Mouse (Mus musculus) limb, embryonic 14.5 days (tissue): ENCODE results near the gene Qars. TPM values are rescaled to one million over a fixed set of nuclear protein-coding genes. Genes with fewer than 3 reads are reported as not detected.

Source experiments
- ATAC-seq: fragments of 200-750 bp; cut with Nextera tagmentation; 2 replicates; pipeline ENCODE4 v1.8.0; 2017; ENCODE audit warnings: low read depth, moderate number of reproducible peaks, moderate TSS enrichment; ENCODE audit not compliant: low FRiP score
- DNase-seq: peaks from one replicate; pipeline ENCODE4 v3.0.0-alpha.2; 2015; ENCODE audit warnings: low spot score
- H3K27ac ChIP-seq: fragments of 300-500 bp; sonication (generic); replicated peaks from 2 replicates; pipeline ENCODE4 v1.5.1; 2014; ENCODE audit warnings: low read depth, mild to moderate bottlenecking, low read length, moderate library complexity, mixed read lengths
- H3K27me3 ChIP-seq: fragments of 300-500 bp; sonication (generic); 2 replicates; pipeline ENCODE4 v1.6.1; 2014; ENCODE audit warnings: low read length, mixed read lengths; ENCODE audit not compliant: control insufficient read depth, insufficient read depth
- H3K36me3 ChIP-seq: fragments of 300-500 bp; sonication (generic); 2 replicates; pipeline ENCODE4 v1.6.1; 2014; ENCODE audit warnings: mild to moderate bottlenecking, low read length, moderate library complexity, mixed read lengths; ENCODE audit not compliant: control insufficient read depth, insufficient read depth
- H3K4me1 ChIP-seq: fragments of 300-500 bp; sonication (generic); 2 replicates; pipeline ENCODE4 v1.6.1; 2014; ENCODE audit warnings: antibody characterized with exemption, low read length, mixed read lengths; ENCODE audit not compliant: control insufficient read depth, insufficient read depth
- H3K4me2 ChIP-seq: fragments of 300-500 bp; sonication (generic); replicated peaks from 2 replicates; pipeline ENCODE4 v1.6.1; 2014; ENCODE audit warnings: low read depth, mild to moderate bottlenecking, low read length, moderate library complexity; ENCODE audit not compliant: severe bottlenecking
- H3K4me3 ChIP-seq: fragments of 300-500 bp; sonication (generic); replicated peaks from 2 replicates; pipeline ENCODE4 v1.5.1; 2014; ENCODE audit warnings: low read length
- H3K9ac ChIP-seq: fragments of 300-500 bp; sonication (generic); 2 replicates; pipeline ENCODE4 v1.6.1; 2014; ENCODE audit warnings: mild to moderate bottlenecking, low read depth, low read length, moderate library complexity; ENCODE audit not compliant: severe bottlenecking
- H3K9me3 ChIP-seq: fragments of 300-500 bp; sonication (generic); 2 replicates; pipeline ENCODE4 v1.6.1; 2016; ENCODE audit warnings: low read length; ENCODE audit not compliant: control insufficient read depth
- POLR2A ChIP-seq: fragments of 200-500 bp; IDR thresholded peaks from 2 replicates; pipeline ENCODE4 v1.8.0; 2012; ENCODE audit warnings: inconsistent platforms, mild to moderate bottlenecking, moderate library complexity, borderline replicate concordance; ENCODE audit not compliant: insufficient read depth, insufficient read length; ENCODE audit errors: extremely low read depth
- WGBS: fragments of 180-500 bp; shearing (Covaris S2); extraction: QIAGEN DNeasy Blood & Tissue Kit; methylation state at CpG from one replicate; pipeline ENCODE4 v1.1.7; 2014; 5-methylcytosine and 5-hydroxymethylcytosine counted together
- polyA plus RNA-seq, 2 experiments: library from polyadenylated mRNA; depleted of rRNA in 1 of 2; stranded (reverse) in 1 of 2; unstranded in 1 of 2; fragments of >200 nt; fragmentation: Nextera tagmentation in 1 of 2; extraction: Ambion mirVana in 1 of 2; gene quantifications; 2 replicates each; pipeline versions ENCODE4 v1.2.1 to v1.2.3; 2012 to 2014

Qars gene
- polyA plus RNA-seq, 2 experiments, result 117 to 238 TPM

DNA sequence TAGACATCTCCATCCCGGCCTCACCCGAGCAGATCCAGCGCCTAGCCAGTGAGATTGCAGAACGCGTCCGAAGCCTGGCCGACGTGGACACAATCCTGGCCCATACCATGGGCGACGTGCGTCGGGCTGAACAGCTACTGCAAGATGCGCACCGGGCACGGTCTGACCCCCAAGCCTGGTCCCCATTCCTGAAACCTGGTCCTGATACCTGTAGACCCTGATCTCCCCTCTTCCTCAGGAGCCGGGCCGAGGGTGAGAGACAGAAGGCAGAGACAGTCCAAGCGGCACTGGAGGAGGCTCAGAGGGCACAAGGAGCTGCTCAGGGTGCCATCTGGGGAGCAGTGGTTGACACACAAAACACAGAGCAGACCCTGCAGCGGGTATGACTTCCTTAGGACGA lies 18.3 kb upstream of the Qars start:
- Histone ChIP-seq H3K4me1 (peaks cover 12% of the 10 kb centered on the region), H3K9ac (no peak overlapping the region), H3K4me2 (no peak overlapping the region), H3K27ac (no peak overlapping the region), H3K4me3 (no peak overlapping the region), H3K9me3 (no peaks in the 10 kb centered on the region), H3K36me3 (peaks cover 83% of the 10 kb centered on the region), H3K27me3 (no peaks in the 10 kb centered on the region)
- WGBS, result 96% methylated on average over 20 of the region's 20 CpGs
- DNase-seq (no peak), ATAC-seq (no peak)
- TF ChIP-seq POLR2A, result no peak

DNA sequence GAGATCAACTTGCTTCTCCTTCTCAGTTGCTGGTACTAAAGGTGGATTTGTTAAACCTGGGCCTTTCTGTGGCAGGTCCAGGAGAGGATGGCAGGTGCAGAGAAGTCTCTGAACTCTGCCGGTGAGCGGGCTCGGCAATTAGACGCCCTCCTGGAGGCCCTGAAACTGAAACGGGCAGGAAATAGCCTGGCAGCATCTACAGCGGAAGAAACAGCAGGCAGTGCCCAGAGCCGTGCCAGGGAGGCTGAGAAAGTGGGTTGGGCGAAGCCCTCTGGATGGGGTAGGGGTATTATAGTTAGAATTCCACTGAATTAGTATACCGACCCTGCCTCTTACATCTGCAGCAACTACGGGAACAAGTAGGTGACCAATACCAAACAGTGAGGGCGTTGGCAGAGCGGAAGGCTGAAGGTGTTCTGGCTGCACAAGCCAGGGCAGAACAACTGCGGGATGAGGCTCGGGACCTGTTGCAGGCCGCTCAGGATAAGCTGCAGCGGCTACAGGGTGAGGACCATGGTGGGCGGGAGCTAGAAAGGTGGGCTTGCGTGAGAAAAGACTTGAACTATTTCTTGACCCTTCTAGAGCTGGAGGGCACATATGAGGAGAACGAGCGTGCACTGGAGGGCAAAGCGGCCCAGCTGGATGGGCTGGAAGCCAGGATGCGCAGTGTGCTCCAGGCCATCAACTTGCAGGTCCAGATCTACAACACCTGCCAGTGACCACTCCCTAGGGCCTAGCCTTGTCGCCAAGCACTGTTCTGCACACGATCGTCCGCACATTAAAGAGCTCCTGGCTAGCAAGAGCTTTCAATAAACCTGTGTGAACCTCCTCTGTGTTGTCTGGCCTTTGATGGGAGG lies 17.6 kb upstream of the Qars start:
- peak overlapping the region; percentile 88 for H3K4me2 ChIP-seq
- 59% methylated on average over 26 of the region's 26 CpGs for WGBS
- H3K4me3 ChIP-seq, result peak overlapping the region; percentile 97
- H3K27ac ChIP-seq, result peak overlapping the region; percentile 95
- DNase-seq (no peak), ATAC-seq (peak; percentile 2; the same call in 1 of the 2 replicates)
- H3K9ac ChIP-seq, result peak overlapping the region; percentile 94
- peaks cover 12% of the 10 kb centered on the region for H3K4me1 ChIP-seq
- no peaks in the 10 kb centered on the region for H3K27me3 ChIP-seq
- peaks cover 84% of the 10 kb centered on the region for H3K36me3 ChIP-seq
- no peaks in the 10 kb centered on the region for H3K9me3 ChIP-seq
- no peak for TF ChIP-seq POLR2A

- peak; percentile 30; the same call in 1 of the 2 replicates for TF ChIP-seq POLR2A
- peak within 1 kb of the TSS; percentile 88 for H3K4me2 ChIP-seq
- H3K4me3 ChIP-seq, result peak within 1 kb of the TSS; percentile 97
- under 1% methylated on average over 59 of the region's 69 CpGs for WGBS
- peaks cover 12% of the 10 kb centered on the region for H3K4me1 ChIP-seq
- H3K36me3 ChIP-seq, result peaks cover 83% of the 10 kb centered on the region
- ATAC-seq (peak; percentile 97), DNase-seq (peak; percentile 95)
- H3K9me3 ChIP-seq, result no peaks in the 10 kb centered on the region
- H3K9ac ChIP-seq, result peak within 1 kb of the TSS; percentile 94
- no peaks in the 10 kb centered on the region for H3K27me3 ChIP-seq
- peak within 1 kb of the TSS; percentile 95 for H3K27ac ChIP-seq
These were observed 16.8 kb upstream of the Qars start, which contains the start of gene Usp19 for GRCm38 (mm10) chr9:108490559-108491285. Usp19 (plus strand) TSS chr9:108490602.

DNA sequence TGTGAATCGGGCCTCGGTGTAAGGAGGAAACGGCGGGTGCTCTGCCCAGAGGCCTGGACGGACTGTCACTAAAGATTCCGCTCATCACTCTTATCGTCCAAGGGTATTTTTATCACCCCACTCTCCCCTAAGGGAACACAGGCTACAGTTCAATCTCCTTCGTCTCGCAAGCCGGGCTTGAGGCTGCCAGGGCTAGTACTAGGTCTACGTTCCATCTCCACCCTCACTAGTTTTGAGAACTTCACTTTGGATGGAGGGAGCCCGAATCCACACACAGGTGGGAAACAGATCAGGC lies 16.3 kb upstream of the Qars start:
- Histone ChIP-seq H3K4me3 (peak overlapping the region; percentile 97), H3K9ac (peak overlapping the region; percentile 94), H3K4me1 (peaks cover 12% of the 10 kb centered on the region), H3K9me3 (no peaks in the 10 kb centered on the region), H3K27me3 (no peaks in the 10 kb centered on the region), H3K27ac (peak overlapping the region; percentile 95), H3K4me2 (peak overlapping the region; percentile 88), H3K36me3 (peaks cover 83% of the 10 kb centered on the region)
- DNase-seq (no peak), ATAC-seq (no peak)
- no peak for TF ChIP-seq POLR2A
- 6% methylated on average over 12 of the region's 12 CpGs for WGBS

GRCm38 (mm10) chr9:108492043-108492750 lies 15.3 kb upstream of the Qars start:
- H3K4me2 ChIP-seq, result peak overlapping the region; percentile 88
- H3K4me1 ChIP-seq, result peaks cover 12% of the 10 kb centered on the region
- peaks cover 83% of the 10 kb centered on the region for H3K36me3 ChIP-seq
- H3K9ac ChIP-seq, result peak overlapping the region; percentile 94
- H3K27ac ChIP-seq, result 0 out of 2 replicates have a peak overlapping the region, but pooled peaks have one; percentile 95
- no peak for ATAC-seq
- no peaks in the 10 kb centered on the region for H3K27me3 ChIP-seq
- 85% methylated on average over 16 of the region's 16 CpGs for WGBS
- no peaks in the 10 kb centered on the region for H3K9me3 ChIP-seq
- DNase-seq, result no peak
- no peak for TF ChIP-seq POLR2A
- H3K4me3 ChIP-seq, result peak overlapping the region; percentile 97
